Mouse (Mus musculus): ENCODE results near the gene Selenov. TPM values are rescaled to one million over a fixed set of nuclear protein-coding genes. Genes with fewer than 3 reads are reported as not detected.

Selenov gene
- total and polyA plus RNA-seq, 3 experiments, result not detected

GRCm38 (mm10) chr7:28318036-28318435 is 27.1 kb upstream of the Selenov start:
- H3K79me2 ChIP-seq (ENCODE audit: control insufficient read depth, insufficient read depth, low read length, poor library complexity), result no peaks in the 10 kb centered on the region
- no peaks in the 10 kb centered on the region for H3K27me3 ChIP-seq (ENCODE audit: control insufficient read depth in 1 of 2, insufficient read depth in 2 of 2, low read length in 2 of 2)
- TF ChIP-seq ZMIZ1 (IDR thresholded peaks at IDR 0.05; ENCODE audit: low read depth, low read length) (no peak), TCF12 (IDR thresholded peaks at IDR 0.05; ENCODE audit: low read depth, low read length) (no peak), USF2 (IDR thresholded peaks at IDR 0.05; ENCODE audit: borderline replicate concordance in 1 of 2, insufficient read depth in 1 of 2, low read depth in 1 of 2, low read length in 2 of 2) (no peak), MYB (IDR thresholded peaks at IDR 0.05; ENCODE audit: low read depth, low read length) (no peak), CHD2 (IDR thresholded peaks at IDR 0.05; ENCODE audit: low read length) (no peak)
- no peak overlapping the region for H3K4me3 ChIP-seq (ENCODE audit: control insufficient read depth in 1 of 2, insufficient read depth in 1 of 2, low read depth in 2 of 2, low read length in 2 of 2)
- H3K9ac ChIP-seq (ENCODE audit: control insufficient read depth, low read depth, low read length, poor library complexity, severe bottlenecking), result no peak overlapping the region
- H3K27ac ChIP-seq (ENCODE audit: control insufficient read depth, low read depth, low read length), result no peak overlapping the region
- no peak for DNase-seq (ENCODE audit: low read depth, low spot score)
- H3K9me3 ChIP-seq (replicated peaks; ENCODE audit: insufficient read depth, low read length), result no peaks in the 10 kb centered on the region
- peaks cover 0 to 16% of the 10 kb centered on the region in 2 experiments; a peak in 2 of 4 replicates for H3K36me3 ChIP-seq (ENCODE audit: control insufficient read depth in 1 of 2, insufficient read depth in 2 of 2, low read length in 2 of 2)
- H3K4me1 ChIP-seq (ENCODE audit: control insufficient read depth in 1 of 2, insufficient read depth in 2 of 2, low read length in 2 of 2), result no peaks in the 10 kb centered on the region

GRCm38 (mm10) chr7:28311926-28312543 is 21.0 kb upstream of the Selenov start, which contains the start of gene Timm50:
Gene Timm50 (minus strand): TSS chr7:28312072.
- Histone ChIP-seq H3K27ac (ENCODE audit: control insufficient read depth, low read depth, low read length) (peak within 1 kb of the TSS; percentile 59), H3K27me3 (ENCODE audit: control insufficient read depth in 1 of 2, insufficient read depth in 2 of 2, low read length in 2 of 2) (no peaks in the 10 kb centered on the region), H3K36me3 (ENCODE audit: control insufficient read depth in 1 of 2, insufficient read depth in 2 of 2, low read length in 2 of 2) (peaks cover under 1 to 5% of the 10 kb centered on the region in 2 experiments; a peak in 3 of 4 replicates), H3K9ac (ENCODE audit: control insufficient read depth, low read depth, low read length, poor library complexity, severe bottlenecking) (peak within 1 kb of the TSS; percentile 87), H3K9me3 (replicated peaks; ENCODE audit: insufficient read depth, low read length) (no peaks in the 10 kb centered on the region), H3K4me3 (ENCODE audit: control insufficient read depth in 1 of 2, insufficient read depth in 1 of 2, low read depth in 2 of 2, low read length in 2 of 2) (peak within 1 kb of the TSS; percentile 68 to 78), H3K79me2 (ENCODE audit: control insufficient read depth, insufficient read depth, low read length, poor library complexity) (peaks cover 11% of the 10 kb centered on the region), H3K4me1 (ENCODE audit: control insufficient read depth in 1 of 2, insufficient read depth in 2 of 2, low read length in 2 of 2) (no peaks in the 10 kb centered on the region)
- peak; percentile 98 for DNase-seq (ENCODE audit: low read depth, low spot score)
- peak; percentile 49; the same call in 1 of the 2 replicates for TF ChIP-seq MAX (IDR thresholded peaks at IDR 0.05; ENCODE audit: low read length)
- peak; percentile 95 for TF ChIP-seq E2F4 (IDR thresholded peaks at IDR 0.05; ENCODE audit: borderline replicate concordance, low read depth, low read length)
- peak; percentile 28; the same call in 1 of the 2 replicates for TF ChIP-seq USF1 (IDR thresholded peaks at IDR 0.05; ENCODE audit: low read depth, low read length)
- peak; percentile 81 for TF ChIP-seq NELFE (IDR thresholded peaks at IDR 0.05; ENCODE audit: low read depth, low read length)
- TF ChIP-seq MYC (IDR thresholded peaks at IDR 0.05; ENCODE audit: low read depth, low read length), result peak; percentile 86
- no peak for TF ChIP-seq RAD21 (IDR thresholded peaks at IDR 0.05; ENCODE audit: low read depth, low read length)
- TF ChIP-seq MAFK (IDR thresholded peaks at IDR 0.05; ENCODE audit: borderline replicate concordance, low read depth, low read length), result no peak
- TF ChIP-seq EP300 (IDR thresholded peaks at IDR 0.05; ENCODE audit: low read depth in 1 of 2, low read length in 2 of 2), result no peak
- no peak; the same call in 1 of the 2 replicates for TF ChIP-seq ELF1 (IDR thresholded peaks at IDR 0.05; ENCODE audit: low read depth, low read length)
- TF ChIP-seq USF2 (IDR thresholded peaks at IDR 0.05; ENCODE audit: borderline replicate concordance in 1 of 2, insufficient read depth in 1 of 2, low read depth in 1 of 2, low read length in 2 of 2), result no peak
- TF ChIP-seq SIN3A (IDR thresholded peaks at IDR 0.05; ENCODE audit: low read length), result peak; percentile 96
- TF ChIP-seq POLR2A (IDR thresholded peaks at IDR 0.05; ENCODE audit: control insufficient read depth in 1 of 2, insufficient read depth in 1 of 2, low read depth in 1 of 2, low read length in 2 of 2, poor library complexity in 1 of 2), result peak; percentile 87 to 92
- no peak for TF ChIP-seq ETS1 (IDR thresholded peaks at IDR 0.05; ENCODE audit: low read depth, low read length)
- TF ChIP-seq TAL1 (IDR thresholded peaks at IDR 0.05; ENCODE audit: low read length), result no peak
- no peak for TF ChIP-seq ZNF384 (IDR thresholded peaks at IDR 0.05; ENCODE audit: low read depth, low read length)
- no peak for TF ChIP-seq GABPA (IDR thresholded peaks at IDR 0.05; ENCODE audit: low read depth, low read length)
- TF ChIP-seq CTCF (IDR thresholded peaks at IDR 0.05 in 2 of 3, conservative IDR thresholded peaks at IDR 0.05 in 1 of 3; ENCODE audit: control insufficient read depth in 1 of 3, insufficient read depth in 1 of 3, low read depth in 2 of 3, low read length in 3 of 3, poor library complexity in 1 of 3, severe bottlenecking in 1 of 3), result 0 out of 6 replicates have a peak, but pooled peaks of 1 of the 3 experiments have one; percentile 2
- TF ChIP-seq ZMIZ1 (IDR thresholded peaks at IDR 0.05; ENCODE audit: low read depth, low read length), result no peak
- TF ChIP-seq TBP (IDR thresholded peaks at IDR 0.05; ENCODE audit: low read depth, low read length), result peak; percentile 76
- TF ChIP-seq CHD1 (IDR thresholded peaks at IDR 0.05; ENCODE audit: low read depth, low read length), result no peak
- TF ChIP-seq GATA1 (IDR thresholded peaks at IDR 0.05; ENCODE audit: low read depth, low read length), result no peak
- no peak for TF ChIP-seq RCOR1 (IDR thresholded peaks at IDR 0.05; ENCODE audit: low read depth, low read length)
- no peak for TF ChIP-seq MEF2A (IDR thresholded peaks at IDR 0.05; ENCODE audit: extremely low read depth, insufficient replicate concordance, low read depth, low read length, poor library complexity, severe bottlenecking)
- no peak; the same call in 1 of the 2 replicates for TF ChIP-seq KAT2A (conservative IDR thresholded peaks at IDR 0.05; ENCODE audit: low read depth, low read length)
- TF ChIP-seq HCFC1 (IDR thresholded peaks at IDR 0.05; ENCODE audit: low read depth, low read length), result peak; percentile 91
- TF ChIP-seq ZC3H11A (IDR thresholded peaks at IDR 0.05; ENCODE audit: low read depth, low read length), result no peak
- TF ChIP-seq MAZ (IDR thresholded peaks at IDR 0.05; ENCODE audit: low read depth, low read length), result no peak
- peak; percentile 50; the same call in 1 of the 2 replicates for TF ChIP-seq POLR2AphosphoS2 (IDR thresholded peaks at IDR 0.05; ENCODE audit: low read length)
- no peak for TF ChIP-seq MYB (IDR thresholded peaks at IDR 0.05; ENCODE audit: low read depth, low read length)

Measured in MEL (cell line).